Mouse (Mus musculus) ES-Bruce4 (cell line): Measurements from ENCODE around the gene Fthl17f. TPM values are rescaled to one million over a fixed set of nuclear protein-coding genes. Genes with fewer than 3 reads are reported as not detected.
A peak's percentile ranks its signal among the peaks of the same experiment; 100 is the strongest.
"Not testable (repeated sequence)": the region's sequence is repeated elsewhere in the genome, so short reads cannot be mapped to it uniquely, and the experiment has no call there.

Experiments
- H3K27ac ChIP-seq: 2 replicates; pipeline ENCODE4 v1.5.1; 2012; ENCODE audit warnings: low read length, inconsistent platforms; ENCODE audit not compliant: insufficient read depth
- H3K27me3 ChIP-seq: 2 replicates; pipeline ENCODE4 v1.6.1; 2012; ENCODE audit warnings: mild to moderate bottlenecking, low read length, inconsistent platforms; ENCODE audit not compliant: control insufficient read depth, poor library complexity, insufficient read depth, severe bottlenecking
- H3K36me3 ChIP-seq: 2 replicates; pipeline ENCODE4 v1.6.1; 2012; ENCODE audit warnings: inconsistent platforms, mild to moderate bottlenecking, low read length, moderate library complexity; ENCODE audit not compliant: control insufficient read depth, poor library complexity, insufficient read depth, severe bottlenecking
- H3K4me1 ChIP-seq: one replicate; pipeline ENCODE4 v1.8.1; 2011; ENCODE audit warnings: low read length; ENCODE audit not compliant: control insufficient read depth, insufficient read depth
- H3K4me3 ChIP-seq: 2 replicates; pipeline ENCODE4 v1.5.1; 2011; ENCODE audit warnings: low read depth, mild to moderate bottlenecking, low read length
- H3K9ac ChIP-seq: 2 replicates; pipeline ENCODE4 v1.6.1; 2012; ENCODE audit warnings: low read depth, mild to moderate bottlenecking, inconsistent platforms; ENCODE audit not compliant: poor library complexity, severe bottlenecking
- H3K9me3 ChIP-seq: replicated peaks from 2 replicates; pipeline ENCODE4 v1.6.1; 2012; ENCODE audit warnings: mild to moderate bottlenecking, low read length, inconsistent platforms; ENCODE audit not compliant: control insufficient read depth, poor library complexity, insufficient read depth, severe bottlenecking
- CTCF ChIP-seq: IDR thresholded peaks from one replicate; pipeline ENCODE4 v1.8.1; 2011; ENCODE audit warnings: low read depth, low read length
- EP300 ChIP-seq: IDR thresholded peaks from 2 replicates; pipeline ENCODE4 v1.6.1; 2011; ENCODE audit warnings: low read depth, low read length; ENCODE audit not compliant: insufficient read depth
- POLR2A ChIP-seq: IDR thresholded peaks from one replicate; pipeline ENCODE4 v1.8.1; 2011; ENCODE audit warnings: low read length; ENCODE audit not compliant: insufficient read depth
- polyA plus RNA-seq: library from polyadenylated mRNA; stranded (reverse); fragments of >200 nt; gene quantifications from 2 replicates; pipeline ENCODE4 v1.2.4, GENCODE M21; 2011; ENCODE audit warnings: low read depth; ENCODE audit not compliant: missing spikeins, insufficient read depth, insufficient read length

Fthl17f gene
- 1.6 TPM in 1 of 2 replicates, not detected in the other for polyA plus RNA-seq

DNA sequence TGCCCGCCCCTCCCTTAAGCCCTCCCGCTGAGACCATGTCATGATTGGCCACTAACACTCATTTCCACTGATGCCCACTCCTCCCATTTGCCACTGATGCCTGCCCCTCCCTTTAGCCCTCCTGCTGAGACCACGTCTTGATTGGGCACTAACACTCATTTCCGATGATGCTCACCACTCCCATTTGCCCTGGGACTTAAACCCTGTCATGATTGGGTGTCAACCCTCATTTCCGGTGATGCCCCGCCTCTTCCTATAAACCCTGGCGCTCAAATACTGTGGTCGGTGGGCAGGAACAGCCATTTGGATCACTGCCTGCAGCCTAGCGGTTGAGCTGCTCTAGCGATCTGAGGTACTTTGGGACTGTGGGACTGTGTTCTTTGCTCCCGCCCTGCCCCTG is at the start of gene Fthl17f:
TSS of gene Fthl17f (plus strand) at position 301 of the 400 bp plus-strand sequence.
- not testable (repeated sequence) for H3K27me3 ChIP-seq, H3K27ac ChIP-seq, H3K9ac ChIP-seq, H3K4me1 ChIP-seq, H3K9me3 ChIP-seq, H3K36me3 ChIP-seq
- H3K4me3 ChIP-seq, result peak within 1 kb of the TSS; percentile 39; the same call in 1 of the 2 replicates

DNA sequence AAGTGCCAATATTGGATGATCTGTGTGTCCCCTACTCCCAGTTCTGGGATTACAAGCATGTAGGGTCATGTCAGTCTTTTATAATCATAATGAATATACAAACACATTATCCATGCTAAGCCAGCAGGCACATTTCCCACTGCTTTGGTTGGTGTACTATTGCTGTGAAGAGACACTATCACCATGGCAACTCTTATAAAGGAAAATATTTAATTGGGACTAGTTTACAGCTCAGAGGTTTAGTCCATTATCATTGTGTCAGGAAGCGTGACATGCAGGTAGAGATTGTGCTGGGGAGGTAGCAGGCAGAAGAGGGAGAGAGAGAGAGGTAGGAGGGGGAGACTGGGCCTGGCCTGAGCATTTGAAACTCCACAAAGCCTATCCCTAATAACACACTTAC is 46.7 kb upstream of the Fthl17f start:
- Histone ChIP-seq H3K36me3 (no peaks in the 10 kb centered on the region), H3K4me1 (no peaks in the 10 kb centered on the region), H3K27me3 (no peaks in the 10 kb centered on the region), H3K9ac (no peak overlapping the region), H3K4me3 (no peak overlapping the region), H3K27ac (no peak overlapping the region), H3K9me3 (no peaks in the 10 kb centered on the region)
- no peak for TF ChIP-seq POLR2A
- TF ChIP-seq CTCF, result no peak
- TF ChIP-seq EP300, result no peak

DNA sequence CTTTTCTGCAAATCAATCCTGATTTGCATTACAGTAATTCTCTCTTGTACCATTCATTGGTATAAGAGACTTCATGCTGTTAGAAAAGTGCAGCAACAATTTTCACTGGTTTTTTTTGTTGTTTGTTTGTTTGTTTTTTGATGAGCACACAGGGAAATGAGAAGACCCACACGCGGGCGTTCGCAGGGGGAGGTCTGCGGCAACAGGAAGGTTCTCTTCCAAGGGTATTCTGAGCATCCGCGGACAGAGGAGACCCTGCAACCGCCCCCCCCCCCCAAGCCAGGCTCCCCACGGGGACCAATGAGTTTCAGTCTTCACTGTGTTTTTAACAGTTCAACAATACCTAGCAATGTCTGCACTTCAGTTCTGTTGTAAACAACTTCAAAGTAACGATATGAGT is 43.3 kb upstream of the Fthl17f start:
- TF ChIP-seq CTCF (no peak), EP300 (no peak), POLR2A (no peak)
- Histone ChIP-seq H3K9me3 (no peaks in the 10 kb centered on the region), H3K9ac (no peak overlapping the region), H3K27ac (no peak overlapping the region), H3K36me3 (no peaks in the 10 kb centered on the region), H3K4me3 (no peak overlapping the region), H3K27me3 (no peaks in the 10 kb centered on the region), H3K4me1 (no peaks in the 10 kb centered on the region)

DNA sequence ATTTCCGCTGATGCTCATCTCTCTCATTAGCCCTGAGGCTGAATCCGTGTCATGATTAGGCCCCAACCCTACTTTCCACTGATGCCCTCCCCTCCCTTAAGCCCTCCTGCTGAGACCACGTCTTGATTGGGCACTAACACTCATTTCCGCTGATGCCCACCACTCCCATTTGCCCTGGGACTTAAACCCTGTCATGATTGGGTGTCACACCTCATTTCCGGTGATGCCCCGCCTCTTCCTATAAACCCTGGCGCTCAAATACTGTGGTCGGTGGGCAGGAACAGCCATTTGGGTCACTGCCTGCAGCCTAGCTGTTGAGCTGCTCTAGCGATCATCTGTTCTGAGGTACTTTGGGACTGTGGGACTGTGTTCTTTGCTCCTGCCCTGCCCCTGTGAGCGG is 29.6 kb upstream of the Fthl17f start, which contains the start of gene Fthl17e:
TSS of gene Fthl17e (plus strand) at position 301 of the 400 bp plus-strand sequence.
- not testable (repeated sequence) for H3K4me1 ChIP-seq, H3K27ac ChIP-seq, H3K27me3 ChIP-seq, H3K9me3 ChIP-seq, H3K4me3 ChIP-seq, H3K9ac ChIP-seq, H3K36me3 ChIP-seq

DNA sequence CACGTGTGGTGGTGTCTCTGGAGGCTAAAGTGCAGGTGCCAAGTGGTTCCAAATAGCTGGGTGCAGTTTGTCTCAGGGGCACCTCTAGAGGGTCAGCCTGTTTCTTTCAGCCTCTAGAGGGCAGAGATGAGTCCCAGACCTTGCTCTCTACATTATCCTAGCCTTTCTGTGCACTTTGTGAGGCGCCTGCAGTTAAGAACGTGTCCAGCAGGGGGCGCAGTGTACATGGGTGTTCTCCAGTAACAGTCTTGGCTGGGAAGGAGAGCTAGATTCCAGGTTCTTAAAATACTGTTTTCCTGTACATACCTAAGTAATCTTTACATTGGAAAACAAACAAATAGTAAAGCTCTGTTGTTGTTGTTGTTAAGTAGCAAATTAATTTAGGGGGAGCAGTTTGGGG is 21.2 kb upstream of the Fthl17f start:
- not testable (repeated sequence) for H3K4me3 ChIP-seq, H3K27ac ChIP-seq, H3K9ac ChIP-seq, H3K9me3 ChIP-seq, H3K4me1 ChIP-seq, H3K36me3 ChIP-seq, H3K27me3 ChIP-seq

DNA sequence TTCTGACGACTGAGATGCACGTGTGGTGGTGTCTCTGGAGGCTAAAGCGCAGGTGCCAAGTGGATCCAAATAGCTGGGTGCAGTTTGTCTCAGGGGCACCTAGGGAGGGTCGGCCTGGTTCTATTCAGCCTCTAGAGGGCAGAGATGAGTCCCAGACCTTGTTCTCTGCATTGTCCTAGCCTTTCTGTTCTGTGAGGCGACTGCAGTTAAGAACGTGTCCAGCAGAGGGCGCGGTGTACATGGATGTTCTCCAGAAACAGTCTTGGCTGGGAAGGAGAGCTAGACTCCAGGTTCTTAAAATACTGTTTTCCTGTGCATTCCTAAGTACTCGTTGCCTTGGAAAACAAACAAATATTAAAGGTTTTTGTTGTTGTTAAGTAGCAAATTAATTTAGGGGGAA is 1.9 kb upstream of the Fthl17f start:
- H3K4me3 ChIP-seq, H3K4me1 ChIP-seq, H3K9me3 ChIP-seq, H3K27me3 ChIP-seq, H3K36me3 ChIP-seq, H3K27ac ChIP-seq, H3K9ac ChIP-seq: not testable (repeated sequence)
- peak; percentile 28 for TF ChIP-seq CTCF

DNA sequence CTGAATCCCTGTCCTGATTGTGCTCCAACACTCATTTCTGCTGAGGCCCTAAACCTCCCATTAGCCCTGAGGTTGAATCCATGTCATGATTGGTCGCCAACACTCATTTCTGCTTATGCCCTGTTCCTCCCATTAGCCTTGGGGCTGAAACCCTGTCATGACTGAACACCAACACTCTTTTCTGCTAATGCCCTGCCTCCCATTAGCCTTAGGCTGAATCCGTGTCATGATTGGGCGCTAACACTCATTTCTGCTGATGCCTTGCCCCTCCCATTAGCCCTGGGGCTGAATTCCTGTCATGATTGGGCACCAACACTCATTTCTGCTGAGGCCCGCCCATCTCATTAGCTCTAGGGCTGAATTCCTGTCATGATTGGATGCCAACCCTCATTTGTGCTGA is 714 bp upstream of the Fthl17f start:
- TF ChIP-seq POLR2A, result no peak
- no peak for TF ChIP-seq EP300
- TF ChIP-seq CTCF, result no peak
- no peak overlapping the region for H3K4me3 ChIP-seq
- H3K27me3 ChIP-seq, result no peaks in the 10 kb centered on the region
- H3K9ac ChIP-seq, result no peak overlapping the region
- H3K27ac ChIP-seq, result no peak overlapping the region
- H3K4me1 ChIP-seq, result no peaks in the 10 kb centered on the region
- no peaks in the 10 kb centered on the region for H3K9me3 ChIP-seq
- no peaks in the 10 kb centered on the region for H3K36me3 ChIP-seq
